Mouse (Mus musculus): ENCODE results near the gene Cry2.

The Cry2 gene

DNA sequence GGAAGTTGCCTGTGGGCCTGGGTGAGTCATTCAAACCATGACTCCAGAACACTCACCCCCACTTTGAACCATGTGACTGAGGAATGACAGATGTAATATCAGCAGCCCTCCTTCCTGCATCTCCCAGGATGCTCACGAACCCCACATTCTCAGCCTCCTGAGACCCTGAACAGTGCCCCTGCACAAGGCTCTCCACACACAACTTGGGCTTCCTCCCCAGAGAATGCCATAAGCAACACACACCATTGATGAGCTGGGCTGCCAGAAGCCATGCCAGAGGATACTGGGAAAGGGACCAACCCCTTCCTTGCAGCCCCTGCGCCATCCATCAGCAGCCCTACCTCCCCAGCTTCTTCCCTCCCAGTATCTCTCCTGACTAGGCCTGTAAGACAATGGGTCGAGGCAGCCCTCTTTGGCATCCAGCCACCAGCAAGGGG lies 45.7 kb downstream of the Cry2 start:
- TF ChIP-seq GATA4 (IDR thresholded peaks at IDR 0.05; ENCODE audit: insufficient replicate concordance, low read length), result no peak

DNA sequence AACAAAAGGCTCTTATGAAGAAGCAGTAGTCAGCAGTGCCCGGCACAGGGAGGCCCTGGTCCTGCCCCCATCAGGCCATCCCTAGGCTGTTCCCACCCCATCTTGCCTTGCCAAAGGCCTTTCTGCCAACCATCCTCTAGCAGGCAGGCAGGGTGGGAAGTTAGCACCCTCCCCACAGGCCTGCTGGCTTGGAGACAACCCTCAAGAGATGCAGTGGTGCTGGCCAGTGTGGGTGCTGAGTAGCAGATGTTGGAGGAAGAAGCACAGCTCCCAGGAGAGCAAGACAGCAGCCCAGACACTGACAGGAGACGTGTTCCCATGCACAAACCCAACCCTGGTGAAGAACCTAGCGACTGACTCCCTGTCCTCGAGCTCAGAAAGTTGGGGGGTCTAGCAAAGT lies 46.2 kb downstream of the Cry2 start:
- no peak for TF ChIP-seq GATA4 (IDR thresholded peaks at IDR 0.05; ENCODE audit: insufficient replicate concordance, low read length)

DNA sequence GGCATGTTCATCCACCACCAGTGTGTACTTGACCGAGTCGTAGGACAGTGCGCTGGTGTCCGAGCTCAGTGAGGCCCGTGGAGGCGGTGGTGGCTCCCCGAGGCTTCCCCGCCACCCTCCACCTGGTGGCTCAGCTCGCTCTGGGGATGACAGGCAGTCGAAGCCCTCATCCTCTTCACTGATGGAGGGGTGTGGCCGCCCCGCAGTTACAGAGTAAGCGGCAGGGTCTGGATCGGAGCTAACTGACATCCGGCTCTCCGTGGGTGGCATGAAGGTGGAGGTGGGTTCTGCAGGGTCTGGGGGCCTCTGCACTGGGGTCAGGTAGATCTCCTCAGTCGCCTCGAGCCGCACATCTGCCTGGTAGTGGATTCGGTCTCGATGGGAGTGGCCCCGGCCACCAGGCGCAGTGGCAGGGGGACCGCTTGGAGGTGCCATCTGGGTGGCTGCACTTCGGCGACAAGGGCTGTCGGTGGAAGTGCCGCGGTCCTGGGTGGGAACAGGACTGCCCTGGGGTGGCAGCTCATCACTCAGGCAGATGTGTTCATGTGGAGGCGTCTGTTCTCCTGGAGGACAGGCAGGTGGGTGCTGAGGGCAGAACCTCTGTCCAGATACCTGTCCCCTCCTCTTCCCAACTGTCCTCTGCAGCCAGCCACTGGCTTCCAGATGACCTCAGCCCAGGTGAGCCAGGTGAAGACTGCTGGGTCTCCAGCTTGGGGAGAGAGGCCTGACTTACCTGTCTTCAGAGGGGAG lies 46.8 kb downstream of the Cry2 start:
- TF ChIP-seq GATA4 (IDR thresholded peaks at IDR 0.05; ENCODE audit: insufficient replicate concordance, low read length), result no peak

DNA sequence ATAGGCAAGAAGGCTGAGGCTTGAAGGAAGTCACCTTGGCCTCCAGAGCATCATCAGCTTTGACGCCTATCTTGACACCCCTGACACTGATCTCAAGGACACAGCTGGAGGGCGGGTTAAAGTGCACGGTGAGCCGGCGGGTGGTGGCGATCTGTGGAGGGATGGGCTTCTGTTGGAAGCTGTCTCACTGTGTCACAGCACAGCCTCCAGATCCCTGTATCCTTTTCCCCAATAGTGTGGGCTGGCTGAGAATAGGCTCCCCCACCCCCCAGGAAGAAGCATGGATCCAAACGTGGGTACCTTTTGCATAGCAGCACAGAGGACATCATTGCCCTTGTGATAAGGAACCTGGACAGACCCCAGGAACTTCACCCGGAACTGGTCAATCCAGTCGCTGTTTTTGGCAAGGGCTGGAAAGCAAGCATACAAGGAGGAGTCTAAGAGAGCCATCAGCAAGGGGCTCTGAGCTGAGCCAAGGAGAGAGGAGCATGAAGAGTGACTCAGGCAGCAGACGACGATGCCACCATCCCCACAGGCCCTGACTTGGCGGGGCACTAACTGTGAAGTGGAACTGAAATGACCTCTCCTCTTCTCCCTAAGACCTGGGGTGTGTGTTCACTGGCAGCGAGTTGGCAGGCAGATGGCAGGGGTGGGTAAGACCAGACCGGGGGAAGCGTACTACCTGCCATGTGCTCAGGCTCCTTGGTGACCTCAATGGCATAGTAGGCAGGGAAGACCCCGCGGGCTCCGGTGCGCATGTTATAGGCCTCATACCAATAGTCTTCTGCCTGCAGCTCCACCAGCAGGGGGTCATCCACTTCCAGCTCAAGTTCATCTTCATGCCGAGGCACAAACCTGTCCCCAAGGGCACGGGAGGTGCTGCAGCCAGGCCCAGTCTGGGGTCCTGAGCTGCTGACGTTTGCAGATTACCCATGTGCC lies 48.5 kb downstream of the Cry2 start:
- no peak for TF ChIP-seq GATA4 (IDR thresholded peaks at IDR 0.05; ENCODE audit: insufficient replicate concordance, low read length)

DNA sequence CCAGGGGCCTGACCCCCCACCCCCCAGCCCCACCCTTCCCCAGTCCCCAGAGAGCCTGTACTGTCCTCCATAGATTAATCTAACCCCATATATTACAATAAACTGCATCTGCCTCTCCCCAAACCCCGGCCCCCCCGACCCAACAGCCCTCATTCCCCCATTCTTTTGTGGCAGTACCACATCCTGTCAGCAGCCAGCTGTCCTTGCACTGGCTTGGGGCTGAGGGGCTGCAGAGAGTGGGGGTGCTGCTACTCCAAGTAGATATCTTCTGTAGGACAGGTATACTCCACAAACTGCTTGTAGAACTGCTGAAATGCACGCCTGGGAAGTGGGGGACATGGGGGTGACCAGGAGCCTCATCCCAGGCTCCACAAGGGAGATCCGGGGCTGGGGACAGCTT lies 49.7 kb downstream of the Cry2 start:
- TF ChIP-seq GATA4 (IDR thresholded peaks at IDR 0.05; ENCODE audit: insufficient replicate concordance, low read length), result no peak

DNA sequence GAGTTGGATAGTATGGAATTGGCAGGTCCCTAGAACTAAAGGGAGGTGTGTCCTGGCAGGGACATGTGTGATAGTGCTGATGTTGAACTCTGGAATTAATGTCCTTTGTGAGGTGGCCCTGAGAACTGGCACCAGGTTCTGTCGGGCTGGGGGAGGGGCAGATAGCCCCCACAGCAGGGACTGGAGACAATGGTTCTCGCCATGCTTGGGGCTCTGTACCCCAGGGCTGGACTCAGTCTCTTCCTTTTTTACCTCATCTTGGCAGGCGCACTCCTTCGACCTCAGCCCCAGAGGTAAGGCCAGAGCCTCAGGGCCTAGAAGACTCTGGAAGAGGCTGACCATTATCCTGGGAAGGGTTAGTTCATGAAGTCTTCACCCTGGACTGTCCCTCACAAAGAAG lies 51.1 kb downstream of the Cry2 start:
- TF ChIP-seq GATA4 (IDR thresholded peaks at IDR 0.05; ENCODE audit: insufficient replicate concordance, low read length), result no peak

DNA sequence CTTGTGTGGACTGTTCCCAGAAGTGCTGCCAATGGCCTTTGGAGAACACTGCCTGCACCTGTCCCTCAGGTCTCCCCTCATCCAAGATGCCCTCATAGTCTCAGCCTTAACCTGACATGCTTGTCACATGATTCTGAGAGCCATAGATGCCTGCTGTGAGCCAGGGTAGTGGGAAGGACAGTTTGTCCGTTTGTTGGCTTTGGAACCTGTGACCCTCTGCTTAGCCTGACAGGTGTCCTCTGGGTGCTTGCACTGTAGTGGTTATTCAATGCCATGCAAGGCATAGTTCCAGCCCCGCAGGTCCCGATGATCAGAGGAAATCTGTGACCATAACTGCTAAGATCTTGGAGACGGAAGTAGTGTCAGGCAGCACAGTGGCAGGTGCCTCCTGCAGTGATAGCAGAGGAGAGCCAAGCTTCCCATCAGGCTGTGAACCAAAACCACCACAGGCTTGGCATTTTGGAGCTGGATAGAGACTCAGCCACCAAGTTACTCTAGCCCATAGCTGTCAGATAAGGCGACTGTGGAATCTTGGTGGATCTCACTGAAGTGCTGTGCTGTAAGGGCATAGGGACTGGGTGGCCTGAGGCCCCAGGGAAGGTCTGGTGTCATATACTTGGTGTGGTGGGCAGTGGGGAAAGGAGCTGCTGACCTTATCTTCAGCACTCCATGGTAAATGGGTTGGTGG lies 51.8 kb downstream of the Cry2 start, which contains the start of gene 1700029I15Rik:
1700029I15Rik (plus strand) TSS at position 638 of the 688 bp plus-strand sequence.
- TF ChIP-seq GATA4 (IDR thresholded peaks at IDR 0.05; ENCODE audit: insufficient replicate concordance, low read length), result no peak

DNA sequence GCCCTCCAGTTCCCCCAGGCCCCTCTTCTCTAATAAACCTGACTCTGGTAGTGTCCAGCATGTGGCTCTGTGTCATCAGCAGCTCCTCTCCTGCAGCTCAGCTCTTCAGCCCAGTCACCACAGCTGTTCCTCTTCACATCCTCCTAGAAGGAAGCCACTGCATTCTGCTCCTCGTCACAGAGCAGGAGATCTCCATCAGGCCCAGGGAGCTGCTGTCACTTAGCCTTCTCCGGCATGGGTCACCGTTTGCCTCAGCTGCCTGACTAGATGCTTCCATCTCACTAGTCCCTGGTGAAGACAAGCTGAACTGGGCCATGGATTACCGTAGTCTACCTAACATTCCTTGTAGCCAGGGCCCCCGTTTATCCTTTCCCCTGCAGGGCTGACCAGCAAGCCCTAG lies 52.7 kb downstream of the Cry2 start:
- no peak for TF ChIP-seq GATA4 (IDR thresholded peaks at IDR 0.05; ENCODE audit: insufficient replicate concordance, low read length)

DNA sequence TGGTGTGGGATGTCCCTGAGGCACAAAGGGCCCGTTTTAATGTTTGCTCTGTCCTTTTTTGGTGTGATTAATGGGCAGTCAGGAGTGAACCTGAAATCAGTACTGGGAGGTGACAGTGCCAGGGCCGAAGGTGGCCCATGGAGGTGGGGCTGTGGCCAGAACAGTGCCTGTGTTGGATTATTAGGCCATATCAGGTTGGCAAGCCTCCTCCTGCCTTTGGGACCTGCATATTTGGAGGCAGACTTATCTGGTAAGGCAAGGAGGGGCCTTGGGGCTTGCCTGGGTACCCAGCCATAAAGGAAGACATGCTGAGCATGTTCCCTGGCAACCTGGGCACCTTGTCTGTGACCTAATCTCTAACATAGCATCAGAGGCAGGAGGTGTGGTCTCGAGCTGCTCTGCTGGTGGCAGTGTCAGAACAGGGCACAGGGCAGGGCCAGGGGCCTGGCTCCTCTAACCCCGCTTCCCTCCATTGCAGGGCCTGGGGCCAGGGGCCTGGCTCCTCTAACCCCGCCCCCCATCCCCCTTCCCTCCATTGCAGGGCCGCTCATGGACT lies 53.3 kb downstream of the Cry2 start:
- TF ChIP-seq GATA4 (IDR thresholded peaks at IDR 0.05; ENCODE audit: insufficient replicate concordance, low read length), result no peak

DNA sequence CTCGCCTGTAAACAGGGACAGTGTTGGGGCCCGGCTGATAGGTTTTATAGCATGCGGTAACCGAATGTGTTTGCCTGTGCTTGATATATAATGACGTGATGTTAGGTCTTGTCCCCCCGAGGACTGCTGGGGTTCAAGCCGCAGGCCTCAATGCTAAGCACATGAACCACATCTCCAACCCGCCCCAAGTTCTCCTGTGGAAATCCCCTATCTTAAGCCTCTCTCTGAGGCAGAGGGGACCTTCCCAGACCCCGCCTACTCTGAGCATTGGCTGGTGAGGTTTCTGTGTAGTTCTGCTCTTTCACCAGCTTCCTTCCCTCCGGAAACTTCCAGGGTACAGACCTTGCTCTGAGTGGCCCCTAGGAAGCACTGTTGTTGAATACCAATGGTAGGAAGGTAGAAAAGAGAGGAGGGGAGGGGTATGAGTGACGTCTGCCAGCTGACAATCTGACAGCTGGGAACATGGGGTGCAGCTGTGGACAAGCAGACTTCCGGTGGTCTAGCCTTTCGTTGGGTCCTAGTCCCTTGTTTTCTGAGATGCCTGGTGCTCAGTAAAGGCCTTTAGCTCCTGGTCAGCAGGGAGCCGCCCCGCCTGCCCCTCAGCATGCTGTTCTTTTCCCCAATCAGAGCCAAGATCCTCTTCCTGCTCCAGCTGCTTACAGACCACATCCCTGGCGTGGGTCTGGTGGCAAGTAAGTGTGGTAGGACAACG lies 53.9 kb downstream of the Cry2 start:
- TF ChIP-seq GATA4 (IDR thresholded peaks at IDR 0.05; ENCODE audit: insufficient replicate concordance, low read length), result no peak

DNA sequence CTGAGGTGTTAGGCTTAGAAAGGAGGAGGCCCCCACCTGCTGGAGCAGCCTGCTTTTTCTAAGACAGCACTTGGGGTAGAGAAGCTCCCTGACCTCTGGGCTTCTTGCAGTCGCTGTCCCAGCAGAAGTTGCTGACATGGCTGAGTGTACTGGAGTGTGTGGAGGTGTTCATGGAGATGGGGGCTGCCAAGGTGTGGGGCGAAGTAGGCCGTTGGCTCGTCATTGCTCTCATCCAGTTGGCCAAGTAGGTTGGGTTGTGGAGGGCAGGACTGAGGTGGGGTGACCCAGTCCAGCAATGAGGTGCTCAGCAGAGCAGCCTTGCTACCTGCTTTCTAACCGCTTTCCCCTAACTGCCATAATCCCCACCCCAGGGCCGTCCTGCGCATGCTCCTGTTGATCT lies 56.5 kb downstream of the Cry2 start:
- no peak for TF ChIP-seq GATA4 (IDR thresholded peaks at IDR 0.05; ENCODE audit: insufficient replicate concordance, low read length)

DNA sequence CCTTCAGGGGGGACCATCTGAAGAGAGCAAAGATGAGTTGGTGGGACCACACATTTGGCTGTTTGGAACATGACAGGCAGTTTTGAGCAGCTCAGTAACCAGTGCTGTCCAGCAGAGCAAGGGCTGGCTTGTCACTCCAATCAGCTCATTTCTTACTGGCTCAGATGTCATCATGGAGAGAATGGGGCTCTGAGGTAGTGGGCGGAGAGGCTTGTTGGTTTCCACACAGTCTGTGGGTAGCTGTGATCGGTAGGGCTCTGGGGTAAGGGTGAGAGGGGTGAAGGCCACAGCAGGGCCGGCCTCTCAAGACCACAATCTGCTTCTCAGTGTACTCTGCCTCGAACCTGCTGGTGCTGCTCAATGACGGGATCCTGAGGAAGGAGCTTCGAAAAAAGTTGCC lies 57.5 kb downstream of the Cry2 start:
- no peak for TF ChIP-seq GATA4 (IDR thresholded peaks at IDR 0.05; ENCODE audit: insufficient replicate concordance, low read length)

DNA sequence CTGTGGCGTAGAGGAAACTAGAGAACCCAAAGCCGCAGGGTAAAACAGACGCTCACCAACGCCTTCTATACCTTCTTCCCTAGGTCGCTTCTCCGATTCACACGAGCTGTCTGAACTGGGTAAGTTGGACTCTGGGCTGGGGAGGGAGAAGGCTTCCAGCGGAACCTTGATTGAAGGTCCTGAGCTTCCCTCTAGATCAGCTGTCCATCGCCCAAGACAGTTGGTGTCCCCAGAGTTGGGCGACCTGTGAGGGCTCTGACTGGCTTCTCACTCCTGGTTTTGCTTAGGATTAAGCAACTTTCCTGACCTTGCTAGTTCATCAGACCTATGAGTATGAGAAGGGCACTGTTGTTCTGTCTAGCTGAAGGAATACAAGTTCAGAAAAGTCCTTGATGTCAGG lies 58.1 kb downstream of the Cry2 start:
- TF ChIP-seq GATA4 (IDR thresholded peaks at IDR 0.05; ENCODE audit: insufficient replicate concordance, low read length), result no peak

DNA sequence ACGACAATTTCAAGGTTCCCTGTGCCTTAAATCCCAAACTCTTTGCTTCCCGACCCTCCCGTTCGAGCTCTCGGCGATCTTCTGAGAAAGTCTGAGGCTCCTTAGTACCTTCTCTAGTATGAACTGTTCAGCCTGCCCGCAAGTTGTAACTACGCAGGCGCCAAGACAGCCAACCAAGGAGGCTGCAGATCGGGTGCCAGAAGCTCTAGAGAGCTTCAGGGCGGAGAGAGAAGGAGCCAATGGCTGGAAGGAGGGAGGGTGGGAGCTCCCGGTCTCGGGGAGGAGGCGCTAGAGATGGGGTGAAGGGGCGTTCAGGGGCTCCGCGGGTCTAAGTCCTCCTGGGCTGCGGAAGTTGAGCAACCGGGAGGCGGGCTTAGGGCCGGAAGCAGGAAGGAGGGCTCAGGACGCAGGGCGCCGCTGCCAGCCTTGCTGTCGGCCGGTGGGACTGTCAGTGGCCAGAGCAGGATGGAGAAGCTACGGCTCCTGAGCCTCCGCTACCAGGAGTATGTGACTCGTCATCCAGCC lies 58.7 kb downstream of the Cry2 start:
- TF ChIP-seq GATA4 (IDR thresholded peaks at IDR 0.05; ENCODE audit: insufficient replicate concordance, low read length), result peak; percentile 34; the same call in 1 of the 2 replicates

All from liver, adult (tissue).